In genomic region chr4:87229960-87230551, GRCm38 (mm10) we compare ENCODE assay signal across 9 mouse cellular contexts. TPM values are rescaled to one million over a fixed set of nuclear protein-coding genes. Genes with fewer than 3 reads are reported as not detected.
DNase-seq lines count a peak whose midpoint lies in the region; ATAC-seq lines count a peak whose summit lies in the region.
"Had no signal": no experiment of that assay in that cellular context is flagged by ENCODE, and none has a peak within 500 bp of the region (broad histone marks: within the 10 kb centered on the region; RNA-seq: fewer than 3 reads in every experiment).

Gene Slc24a2 (minus strand): TSS chr4:87230477.

- peak within 1 kb of the TSS; percentile 78 for H3K4me3 ChIP-seq in megakaryocyte, embryonic 14.5 days (replicated peaks)
- peak within 1 kb of the TSS; percentile 42 for H3K4me3 ChIP-seq in liver, embryonic 16.5 days (ENCODE audit: low read depth, low read length)

- peak within 1 kb of the TSS; percentile 61 for H3K4me2 ChIP-seq in liver, embryonic 16.5 days (ENCODE audit: low read depth, low read length)

- peak; percentile 93 for DNase-seq in embryo, embryonic 11 days
- peak; percentile 25 to 31 for DNase-seq in heart, adult 18-20 months
- DNase-seq in kidney, postnatal 10 days, result peak; percentile 61
- peak; percentile 64 to 76 for DNase-seq in right cerebral cortex, adult 2 months (ENCODE audit: low spot score in 2 of 2)
- no peak for DNase-seq in thymus, postnatal 14 days

- peaks cover 10% of the 10 kb centered on the region; the same call in 1 of the 2 replicates for H3K4me1 ChIP-seq in megakaryocyte, embryonic 14.5 days
- H3K4me1 ChIP-seq in liver, embryonic 16.5 days (ENCODE audit: control insufficient read depth, low read depth, low read length), result no peaks in the 10 kb centered on the region

- peaks cover 26% of the 10 kb centered on the region for H3K9me3 ChIP-seq in megakaryocyte, embryonic 14.5 days
- H3K9me3 ChIP-seq in liver, embryonic 16.5 days (replicated peaks; ENCODE audit: control insufficient read depth, low read length), result no peaks in the 10 kb centered on the region

- H3K27ac ChIP-seq in liver, embryonic 16.5 days (ENCODE audit: low read length), result no peak within 1 kb of the TSS

- H3K9ac ChIP-seq in liver, embryonic 16.5 days (ENCODE audit: low read depth, low read length), result no peak within 1 kb of the TSS

- peaks cover 20% of the 10 kb centered on the region for H3K27me3 ChIP-seq in megakaryocyte, embryonic 14.5 days (replicated peaks)
- peaks cover 12% of the 10 kb centered on the region for H3K27me3 ChIP-seq in liver, embryonic 16.5 days (ENCODE audit: control insufficient read depth, insufficient read depth, low read depth, low read length)

- H3K36me3 ChIP-seq in megakaryocyte, embryonic 14.5 days (replicated peaks; ENCODE audit: low read length), result no peaks in the 10 kb centered on the region
- H3K36me3 ChIP-seq in liver, embryonic 16.5 days (ENCODE audit: control insufficient read depth, insufficient read depth), result no peaks in the 10 kb centered on the region

- under 1% methylated on average over 61 of the region's 62 CpGs for WGBS in liver, embryonic 16.5 days (ENCODE audit: insufficient replicate concordance)

- no peak for ATAC-seq in megakaryocyte, adult 5-6 weeks (ENCODE audit: poor library complexity, severe bottlenecking)
- peak; percentile 67 for ATAC-seq in liver, embryonic 16.5 days (ENCODE audit: low read depth)

RNA-seq across cellular contexts. Expression of gene Slc24a2, which starts in this region (rescaled TPM):
- polyA plus RNA-seq in megakaryocyte, embryonic 14.5 days (2012; ENCODE audit: insufficient read depth, low replicate concordance), result not detected in 2 replicates
- total RNA-seq in megakaryocyte, adult 5-6 weeks (2015), result not detected in 2 replicates
- not detected in 2 replicates for total RNA-seq in megakaryocyte, adult 5-6 weeks (2017)
- 1 to 10 TPM; 2.0 to 2.2 TPM for total RNA-seq in heart, adult 18-20 months (2021)
- polyA plus RNA-seq in liver, embryonic 16.5 days (2015; fragmentation: Nextera tagmentation; extraction: Ambion mirVana), result not detected in 2 replicates
- polyA plus RNA-seq: spleen, adult 2 months had no signal

Comparison
In these comparisons a context has a peak if more than half of its experiments do, and no peak if none do; other contexts are left out.
1. Peak in ATAC-seq, H3K4me3 ChIP-seq and H3K4me2 ChIP-seq in liver, embryonic 16.5 days; RNA of the gene not detected or under 1 TPM.